Mouse (Mus musculus): Measurements from ENCODE around the gene Olfr1094.

The Olfr1094 gene

DNA sequence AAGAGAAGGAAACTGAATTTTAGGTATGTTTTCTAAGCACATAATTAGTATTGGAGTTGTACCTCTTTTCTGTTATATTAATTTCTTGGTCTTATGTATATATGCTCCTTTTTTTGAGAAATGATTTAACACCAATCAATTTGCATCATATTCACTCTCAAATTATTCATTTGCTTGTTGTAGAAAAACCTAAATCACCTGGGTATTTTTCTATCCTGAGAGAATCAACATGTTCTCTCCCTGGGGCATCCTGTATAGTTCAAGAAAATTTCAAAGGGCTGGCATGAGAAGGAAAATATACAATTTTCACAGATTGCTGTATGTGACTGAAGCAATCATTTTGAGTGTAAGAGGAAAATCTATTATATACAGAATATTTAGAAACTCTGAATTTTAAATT, at the start of gene Olfr1094:
Gene Olfr1094, plus strand, starts transcription at position 301 of the 400 bp plus-strand sequence.
- no peak for DNase-seq

DNA sequence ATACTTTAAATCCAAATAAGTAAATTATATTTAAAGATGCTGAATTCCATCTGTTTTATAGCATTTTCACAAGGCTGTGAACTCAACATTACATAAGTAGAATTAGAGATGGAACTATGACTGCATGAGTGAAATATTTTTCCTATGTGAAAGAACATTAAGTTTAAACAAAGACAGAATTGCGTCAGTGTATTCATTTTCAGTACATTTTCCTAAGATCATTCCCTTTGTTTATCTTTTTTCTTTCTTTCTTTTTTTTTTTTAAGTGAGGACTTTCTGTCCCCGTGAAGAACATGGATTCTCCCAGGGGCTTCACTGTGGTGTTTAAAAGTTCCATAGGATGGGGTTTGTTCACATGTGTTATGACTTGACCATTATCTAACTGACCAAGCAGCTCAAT, 42.3 kb upstream of the Olfr1094 start, which contains the start of gene Olfr1093:
Gene Olfr1093, plus strand, starts transcription at position 301 of the 400 bp plus-strand sequence.
- no peak for DNase-seq

GRCm38 (mm10) chr2:86809918-86810317, 14.5 kb upstream of the Olfr1094 start, which contains the start of gene Olfr141:
Gene Olfr141 (minus strand): TSS chr2:86810018.
- DNase-seq = no peak

DNA sequence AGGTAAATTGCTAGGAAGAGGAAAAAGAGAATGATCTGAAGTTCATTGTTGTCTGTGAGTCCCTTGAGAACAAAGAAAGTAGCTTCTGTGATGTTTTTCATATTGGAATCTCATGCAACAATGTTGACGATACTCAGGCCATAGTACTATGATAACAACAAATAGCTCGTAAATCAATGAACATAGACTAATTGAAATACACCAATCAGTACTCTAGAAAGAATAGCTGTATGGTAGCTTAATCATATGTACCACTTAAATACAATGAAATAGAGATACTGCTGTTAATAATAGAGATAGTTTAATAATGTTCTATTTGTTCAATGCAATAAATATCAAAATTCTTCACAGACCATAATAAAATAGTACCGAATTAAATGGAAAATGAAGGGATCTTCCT, 27.1 kb downstream of the Olfr1094 start, which contains the start of gene Olfr1095:
Gene Olfr1095, minus strand, starts transcription at position 101 of the 400 bp plus-strand sequence.
- no peak for DNase-seq

DNA sequence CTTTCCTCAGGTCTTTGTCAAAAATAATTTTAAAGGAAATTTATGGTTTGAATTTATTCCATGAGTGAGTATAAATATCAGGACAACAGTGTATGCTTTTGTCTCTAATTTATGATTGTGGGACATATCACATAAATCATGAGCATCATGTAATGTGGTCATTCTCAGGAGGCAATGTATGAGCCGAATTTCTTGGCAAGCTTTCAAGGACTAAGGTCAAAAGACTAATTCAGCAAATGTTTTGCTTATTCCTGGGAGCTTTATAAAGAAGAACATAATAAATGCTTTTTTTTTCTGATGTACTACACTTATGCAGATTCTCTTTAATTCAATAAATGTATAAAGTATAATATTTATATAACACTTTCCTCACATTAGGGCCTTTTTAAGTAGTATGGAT, 50.2 kb downstream of the Olfr1094 start, which contains the start of gene Gm13723:
Gene Gm13723, minus strand, starts transcription at position 101 of the 400 bp plus-strand sequence.
- no peak for DNase-seq
